Mouse (Mus musculus): ENCODE measurements around the gene Wdr13.

The Wdr13 gene

GRCm38 (mm10) chrX:8132017-8132976, at the start of gene Wdr13:
TSS of gene Wdr13 (minus strand) at chrX:8132892.
- DNase-seq = peak; percentile 92 to 93

- DNase-seq = no peak
Observed at GRCm38 (mm10) chrX:8179646-8180045, 47.0 kb upstream of the Wdr13 start.

DNA sequence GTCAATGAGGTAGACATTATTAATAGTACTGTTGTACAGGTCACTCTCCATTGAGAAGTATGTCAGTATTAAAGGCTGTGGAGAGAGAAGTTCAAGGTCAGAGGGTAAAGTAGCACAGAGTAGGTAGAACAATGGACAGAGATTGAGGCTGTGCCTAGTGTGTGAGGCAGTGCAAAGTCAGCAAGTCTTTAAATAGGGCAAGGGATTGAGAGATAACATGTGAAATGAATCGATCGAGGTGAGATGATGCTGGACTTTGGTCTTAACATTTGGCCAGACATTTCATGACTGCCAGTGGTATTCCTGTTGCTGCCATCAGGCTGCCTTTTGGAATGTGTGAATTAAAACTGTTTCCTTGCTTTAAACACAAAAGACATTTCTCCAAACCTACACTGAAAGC, 46.2 kb upstream of the Wdr13 start:
- DNase-seq = no peak

- peak; percentile 90 to 92 for DNase-seq
Observed at GRCm38 (mm10) chrX:8175504-8176385, 43.1 kb upstream of the Wdr13 start, which contains the start of gene Tbc1d25. TSS of gene Tbc1d25 (minus strand) at chrX:8176181.

DNA sequence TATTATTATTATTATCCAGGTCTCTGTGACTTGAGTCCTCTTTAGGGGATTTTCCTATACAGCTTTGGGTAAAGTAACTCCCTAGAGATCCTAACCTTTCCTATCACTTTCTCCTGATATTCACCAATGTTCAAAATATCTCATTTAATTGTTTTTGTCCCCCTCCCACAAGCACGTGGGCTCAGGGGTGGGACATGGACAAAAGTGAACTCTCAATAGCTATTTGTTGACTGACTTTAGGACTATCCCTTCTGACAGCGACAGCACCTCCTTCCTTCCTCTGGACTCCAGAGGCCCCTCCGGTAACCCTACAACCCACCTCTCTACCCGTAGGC, 42.4 kb upstream of the Wdr13 start:
- DNase-seq = no peak

- DNase-seq = no peak
Observed at GRCm38 (mm10) chrX:8167716-8168647, 35.3 kb upstream of the Wdr13 start.

DNA sequence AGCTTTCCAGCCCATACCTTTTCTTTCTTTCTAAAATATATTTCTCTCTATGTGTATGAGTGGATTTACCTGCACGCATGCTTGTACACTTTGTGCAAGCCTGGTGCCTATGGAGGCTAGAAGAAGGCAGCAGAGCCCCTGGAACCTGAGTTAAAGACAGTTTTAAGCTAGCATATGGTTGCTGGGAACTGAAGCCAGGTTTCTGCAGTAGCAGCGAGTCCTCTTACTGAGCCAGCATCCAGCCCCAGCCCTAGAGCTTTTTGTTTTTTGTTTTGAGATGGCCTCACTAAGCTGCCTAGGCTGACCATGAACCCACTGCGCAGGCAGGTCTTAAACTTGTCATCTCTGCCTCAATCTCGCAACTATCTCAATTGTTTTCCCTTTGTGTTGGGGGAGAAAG, 31.8 kb upstream of the Wdr13 start:
- DNase-seq = no peak

DNA sequence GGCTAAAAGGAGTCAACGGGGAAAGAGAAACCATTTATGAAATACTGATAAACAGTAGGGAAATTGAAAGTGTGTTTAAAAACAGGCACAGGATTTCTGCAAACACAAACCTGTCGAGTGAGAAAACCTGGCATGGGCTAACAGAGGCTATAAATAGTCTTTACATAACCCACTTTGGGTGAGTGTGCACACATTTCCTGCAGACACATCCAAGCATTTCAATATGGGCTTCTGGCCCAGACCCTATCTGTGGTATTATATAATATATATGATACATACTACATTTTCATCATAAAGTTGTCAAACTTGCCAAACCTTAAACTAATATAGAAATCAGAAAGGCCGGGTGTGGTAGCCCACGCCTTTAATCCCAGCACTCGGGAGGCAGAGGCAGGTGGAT, 30.4 kb upstream of the Wdr13 start:
- no peak for DNase-seq

DNA sequence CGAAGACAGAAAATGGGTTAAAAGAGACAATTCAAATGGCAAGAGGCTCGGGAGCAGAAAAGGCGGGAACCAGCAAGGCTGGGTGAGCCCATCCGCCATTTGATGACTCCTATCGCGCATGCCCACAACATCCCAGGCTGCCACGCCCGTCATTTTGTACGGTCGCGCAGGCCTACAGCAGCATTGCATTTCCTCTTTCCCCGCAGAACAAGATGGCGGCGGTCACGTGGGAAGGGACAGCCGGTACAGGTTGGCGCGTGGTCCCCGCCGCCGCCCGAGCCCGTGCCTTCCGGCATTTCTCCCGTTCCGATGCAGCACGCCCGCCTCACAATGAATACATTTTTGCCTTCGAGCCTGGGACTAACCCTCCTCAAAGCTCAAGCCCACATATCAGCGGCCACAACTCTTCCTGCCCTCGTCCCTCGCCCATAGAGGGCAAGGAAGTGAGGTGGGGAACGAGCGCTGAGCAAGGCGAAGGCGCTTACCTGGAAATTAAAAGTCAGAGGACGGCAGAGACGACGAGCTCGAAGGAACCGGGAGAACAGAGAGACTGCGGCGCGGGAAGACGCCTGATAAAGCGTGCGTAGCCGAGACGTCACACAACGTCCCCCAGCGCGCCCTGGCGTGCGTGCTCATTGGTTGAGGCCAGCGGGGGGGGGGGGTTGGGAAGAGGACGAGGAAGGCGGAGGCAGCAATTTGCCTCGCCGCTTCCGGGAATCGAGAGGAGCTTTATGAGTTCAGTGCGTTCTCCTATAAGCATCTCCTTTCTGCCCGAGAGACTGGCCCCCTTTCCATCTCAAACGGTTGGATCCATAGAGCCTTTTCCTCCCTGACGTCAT, 12.7 kb upstream of the Wdr13 start, which contains the start of gene Rbm3:
Gene Rbm3, minus strand, starts transcription at position 728 of the 839 bp plus-strand sequence.
- DNase-seq = peak; percentile 84 to 85

- DNase-seq = no peak
Observed at GRCm38 (mm10) chrX:8143750-8144149, 11.1 kb upstream of the Wdr13 start.

- DNase-seq = no peak
Observed at GRCm38 (mm10) chrX:8142948-8143347, 10.3 kb upstream of the Wdr13 start.

- no peak for DNase-seq
Observed at GRCm38 (mm10) chrX:8141058-8141457, 8.4 kb upstream of the Wdr13 start.

DNA sequence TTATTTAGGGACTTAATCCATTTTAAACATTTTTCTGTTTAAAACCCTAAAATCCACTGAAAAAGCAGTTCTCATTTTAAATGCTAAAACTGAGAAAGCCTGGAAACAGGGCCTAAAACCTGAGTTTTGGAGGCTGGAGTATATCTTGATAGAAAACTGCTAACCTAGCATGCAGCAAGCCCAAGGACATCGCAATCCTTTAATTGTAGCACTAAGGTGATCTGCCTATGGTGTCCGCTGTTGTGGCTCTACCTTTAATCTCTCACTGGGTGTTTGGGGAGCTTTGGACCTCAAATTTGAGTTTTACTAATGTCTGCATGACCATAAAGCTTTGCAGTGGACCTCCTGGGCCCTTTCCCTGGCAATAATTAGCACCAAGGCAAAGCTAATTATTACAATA, 7.8 kb upstream of the Wdr13 start:
- DNase-seq = no peak

DNA sequence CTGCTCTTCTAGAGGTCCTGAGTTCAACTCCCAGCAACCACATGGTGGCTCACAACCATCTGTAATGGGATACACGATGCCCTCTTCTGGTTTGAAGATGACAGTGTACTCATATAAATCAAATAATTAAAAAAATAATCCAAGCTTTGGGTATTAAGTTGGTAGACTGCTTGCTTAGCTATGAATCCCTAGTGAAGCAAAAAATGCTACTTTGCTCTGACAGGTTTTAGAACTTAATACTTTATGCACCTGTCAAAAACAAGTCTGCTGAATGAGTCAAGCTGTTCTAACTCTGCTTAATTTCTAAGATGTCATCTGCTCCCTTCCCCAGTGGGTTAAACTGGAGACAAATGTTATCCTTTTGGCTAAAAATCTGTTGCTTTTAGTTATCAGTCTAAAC, 6.8 kb upstream of the Wdr13 start:
- no peak for DNase-seq

DNA sequence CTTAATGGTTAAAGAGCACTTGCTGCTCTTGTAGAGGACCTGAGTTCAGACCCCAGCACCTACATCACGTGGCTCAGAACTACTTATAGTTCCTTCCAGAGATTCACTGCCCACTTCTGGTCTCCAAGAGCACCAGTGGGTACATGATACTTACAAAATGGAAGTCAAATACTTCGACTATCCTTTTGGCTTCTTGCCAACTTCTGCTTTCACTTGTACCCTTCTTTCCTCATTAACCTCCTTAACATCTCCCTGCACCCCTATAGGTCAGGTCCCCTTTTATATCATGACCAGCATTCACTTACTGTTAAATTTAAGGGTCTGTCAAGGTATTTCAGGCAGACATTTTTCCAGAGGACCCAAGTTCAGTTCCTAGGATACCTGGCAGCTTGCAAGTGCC, 3.2 kb upstream of the Wdr13 start:
- DNase-seq = no peak

GRCm38 (mm10) chrX:8131393-8131792, 1.3 kb downstream of the Wdr13 start:
- peak in 1 of 2 experiments; percentile 4 for DNase-seq

DNA sequence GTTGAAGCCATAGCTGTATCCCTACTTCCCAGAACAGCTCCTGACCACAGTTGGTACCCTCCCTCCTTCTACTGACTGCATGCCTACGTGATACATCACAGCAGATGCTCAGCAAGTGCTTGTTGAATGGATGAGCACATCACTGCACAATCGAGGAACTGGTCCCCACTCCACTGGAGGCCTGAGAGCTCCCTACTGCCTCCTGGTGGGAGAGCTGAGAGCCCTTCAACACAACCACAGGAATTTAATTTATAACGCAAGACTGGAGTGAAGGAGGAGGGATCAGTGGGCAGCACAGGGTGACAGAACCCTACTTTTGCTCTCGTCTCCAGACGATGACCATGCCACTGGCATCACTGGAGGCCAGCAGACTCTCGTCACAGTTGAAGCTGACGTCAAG, 7.5 kb downstream of the Wdr13 start:
- DNase-seq = no peak

- DNase-seq = no peak
Observed at GRCm38 (mm10) chrX:8123821-8124470, 8.7 kb downstream of the Wdr13 start.

DNA sequence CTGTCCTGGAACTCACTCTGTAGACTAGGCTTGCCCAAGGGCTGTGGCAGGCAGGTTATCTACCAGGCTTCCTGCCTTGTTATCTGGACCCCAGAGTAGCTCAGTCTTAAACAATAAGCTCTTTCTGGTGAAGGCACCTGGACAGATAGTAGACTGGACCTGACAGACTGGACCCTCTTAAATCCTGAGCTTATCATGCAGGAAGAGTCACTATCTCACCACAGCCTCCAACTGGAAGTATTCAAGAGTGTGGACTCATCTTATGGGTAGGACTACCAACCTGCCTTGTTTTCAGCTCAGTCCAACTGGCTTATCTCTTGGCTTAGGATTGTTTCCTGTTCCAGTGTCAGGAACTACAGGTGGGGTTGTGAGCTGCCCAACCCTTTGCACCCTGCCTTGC, 15.4 kb downstream of the Wdr13 start:
- no peak for DNase-seq

DNA sequence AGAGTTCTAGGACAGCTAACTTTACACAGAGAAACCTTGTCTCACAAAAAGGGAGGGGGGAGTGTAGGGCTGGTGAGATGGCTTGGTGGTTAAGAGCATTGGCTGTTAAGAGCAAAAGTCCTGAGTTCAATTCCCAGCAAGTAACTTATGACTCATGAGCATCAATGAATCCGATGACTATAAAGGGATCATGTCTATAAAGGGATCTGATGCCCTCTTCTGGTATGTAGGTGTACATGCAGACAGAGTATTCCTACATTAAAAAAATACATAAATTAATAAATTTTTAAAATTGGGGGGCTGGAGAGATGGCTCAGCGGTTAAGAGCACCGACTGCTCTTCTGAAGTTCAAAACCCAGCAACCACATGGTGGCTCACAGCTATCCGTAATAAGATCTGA, 17.4 kb downstream of the Wdr13 start:
- DNase-seq = no peak

DNA sequence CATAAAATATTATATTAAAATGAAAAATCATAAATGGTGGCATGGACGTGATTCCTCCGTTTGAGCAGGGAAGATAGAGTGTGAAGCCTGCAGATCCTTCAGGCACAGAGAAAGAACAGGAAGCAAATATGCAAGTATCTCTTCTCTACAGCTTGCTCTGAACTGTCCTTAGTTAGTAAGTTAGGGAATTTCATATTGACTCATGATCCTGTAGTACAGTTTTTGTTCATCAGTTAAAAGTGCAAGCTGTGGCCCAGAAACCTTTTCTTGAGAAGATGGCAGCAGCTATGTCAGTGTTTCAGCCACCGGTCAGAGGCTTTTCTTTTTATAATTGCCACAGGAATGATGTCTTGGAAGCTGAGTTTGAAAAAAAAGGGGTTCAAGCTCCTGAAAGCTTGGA, 27.7 kb downstream of the Wdr13 start:
- no peak for DNase-seq
